In the genomic region with DNA sequence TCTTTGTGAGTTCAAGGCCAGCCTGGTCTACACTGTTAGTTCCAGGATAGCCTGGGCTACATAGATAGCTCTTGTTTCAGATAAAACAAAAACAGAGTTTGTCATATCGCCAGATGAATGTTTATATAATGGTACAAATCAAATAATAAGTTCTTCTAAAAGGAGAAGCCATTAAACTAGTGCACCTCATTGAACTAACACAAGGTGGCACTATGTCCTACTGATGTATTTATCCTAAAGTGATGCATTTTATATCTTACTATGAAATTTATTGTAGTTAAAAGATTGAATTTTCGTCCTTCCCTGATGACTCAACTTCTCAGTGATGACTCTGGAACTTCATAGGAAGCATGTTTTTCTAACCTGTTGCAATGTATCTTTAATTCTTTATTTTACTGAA, we compare ENCODE assay signal across 20 mouse cellular contexts. TPM values are rescaled to one million over a fixed set of nuclear protein-coding genes. Genes with fewer than 3 reads are reported as not detected.
DNase-seq lines count a peak whose midpoint lies in the region; ATAC-seq and TF ChIP-seq lines count a peak whose summit lies in the region.
"Had no signal": no experiment of that assay in that cellular context is flagged by ENCODE, and none has a peak within 500 bp of the region (broad histone marks: within the 10 kb centered on the region; RNA-seq: fewer than 3 reads in every experiment).

No protein-coding gene starts in this region.

- H3K4me1 ChIP-seq in heart, adult 2 months (ENCODE audit: control insufficient read depth, insufficient read depth, low read length): no peaks in the 10 kb centered on the region
- no peaks in the 10 kb centered on the region for H3K4me1 ChIP-seq in liver, postnatal 0 days (ENCODE audit: insufficient read depth)
- H3K4me1 ChIP-seq: forebrain, embryonic 15.5 days; heart, embryonic 13.5 days; limb, embryonic 10.5 days; lung, embryonic 15.5 days; midbrain, embryonic 12.5 days had no signal

- no peaks in the 10 kb centered on the region for H3K79me2 ChIP-seq in heart, adult 2 months (replicated peaks; ENCODE audit: control insufficient read depth, insufficient read depth, low read length)

- DNase-seq in heart, adult 2 months: no peak
- no peak for DNase-seq in heart, postnatal 14 days
- no peak for DNase-seq in liver, postnatal 0 days
- DNase-seq in liver (no peak), 416B (ENCODE audit: low read depth) (peak; percentile 41), Patski (ENCODE audit: low read depth, low spot score) (no peak)
- DNase-seq in ovary, postnatal 10 days (ENCODE audit: low spot score): no peak
- DNase-seq: adrenal gland, postnatal 36 days; cerebellum, adult 8-10 months; heart, postnatal 4 days; kidney, adult 18-20 months; kidney, postnatal 10 days had no signal

- H3K27ac ChIP-seq in heart, adult 2 months: no peak overlapping the region
- H3K27ac ChIP-seq in liver, postnatal 0 days (ENCODE audit: low read depth): no peak overlapping the region
- H3K27ac ChIP-seq: forebrain, embryonic 15.5 days; heart, embryonic 13.5 days; limb, embryonic 10.5 days; lung, embryonic 15.5 days; midbrain, embryonic 12.5 days had no signal

- WGBS in heart, adult 2 months: 84% methylated on average over 2 of the region's 2 CpGs
- 90% methylated on average over 2 of the region's 2 CpGs for WGBS in liver, postnatal 0 days (ENCODE audit: insufficient replicate concordance)

- no peaks in the 10 kb centered on the region for H3K9me3 ChIP-seq in liver, postnatal 0 days (ENCODE audit: low read length)
- H3K9me3 ChIP-seq: forebrain, embryonic 15.5 days; heart, embryonic 13.5 days; limb, embryonic 10.5 days; lung, embryonic 15.5 days; midbrain, embryonic 12.5 days had no signal

- no peaks in the 10 kb centered on the region for H3K27me3 ChIP-seq in heart, adult 2 months (ENCODE audit: control insufficient read depth, insufficient read depth, low read length)
- no peaks in the 10 kb centered on the region for H3K27me3 ChIP-seq in liver, postnatal 0 days (ENCODE audit: insufficient read depth, low read length)
- no peaks in the 10 kb centered on the region for H3K27me3 ChIP-seq in Patski
- H3K27me3 ChIP-seq: forebrain, embryonic 15.5 days; heart, embryonic 13.5 days; lung, embryonic 15.5 days; midbrain, embryonic 12.5 days had no signal

- TF ChIP-seq POLR2A in heart, adult 2 months (IDR thresholded peaks at IDR 0.05; ENCODE audit: insufficient read depth, low read depth, low read length): no peak

- H3K4me2 ChIP-seq in liver, postnatal 0 days (ENCODE audit: low read depth, low read length): no peak overlapping the region
- H3K4me2 ChIP-seq: forebrain, embryonic 15.5 days; heart, embryonic 13.5 days; liver, embryonic 11.5 days; lung, embryonic 15.5 days; midbrain, embryonic 12.5 days had no signal

- peaks cover 3% of the 10 kb centered on the region; the same call in 1 of the 2 replicates for H3K36me3 ChIP-seq in heart, adult 2 months (ENCODE audit: control insufficient read depth, insufficient read depth, low read length)
- H3K36me3 ChIP-seq in liver, postnatal 0 days (replicated peaks; ENCODE audit: insufficient read depth, low read length): peaks cover 84% of the 10 kb centered on the region

- ATAC-seq in liver, postnatal 0 days: no peak
- ATAC-seq in Patski: no peak
- ATAC-seq: forebrain, embryonic 15.5 days; hindbrain, embryonic 16.5 days had no signal

- intact Hi-C loops in heart, adult 2 months (cut with DNase I): no loop called here
- intact Hi-C loops in heart, postnatal 14 days (cut with DNase I): no loop called here

- POLR2A ChIA-PET in Patski (lab: Charles Lee): no interaction called here

- in situ Hi-C loops in Patski (cut with MboI; ENCODE audit: low pct_unique_long_range_greater_than_20kb): no loop called here

- no peak for TF ChIP-seq EP300 in heart, adult 2 months (IDR thresholded peaks at IDR 0.05; ENCODE audit: insufficient read depth, low read depth, low read length)
- no peak for TF ChIP-seq EP300 in liver, postnatal 0 days (IDR thresholded peaks at IDR 0.05; ENCODE audit: low read depth)

- CTCF ChIA-PET in Patski (lab: Charles Lee): interaction anchor here (1.0 to 1.4 kb wide), 2 partner anchors 14 to 18 kb away, joined by 3 read pairs; no protein-coding TSS in a partner anchor

- H3K9ac ChIP-seq in heart, adult 2 months (ENCODE audit: low read depth, low read length): no peak overlapping the region
- no peak overlapping the region for H3K9ac ChIP-seq in liver, postnatal 0 days (replicated peaks)
- H3K9ac ChIP-seq: forebrain, embryonic 15.5 days; heart, embryonic 13.5 days; lung, embryonic 15.5 days; midbrain, embryonic 12.5 days had no signal

- H3K4me3 ChIP-seq in heart, adult 2 months: no peak overlapping the region
- no peak overlapping the region for H3K4me3 ChIP-seq in liver, postnatal 0 days (ENCODE audit: low read depth, low read length)
- H3K4me3 ChIP-seq: forebrain, embryonic 15.5 days; heart, embryonic 13.5 days; limb, embryonic 10.5 days; lung, embryonic 15.5 days; midbrain, embryonic 12.5 days; myocyte had no signal

- peak; percentile 61 for TF ChIP-seq CTCF in heart, adult 2 months (IDR thresholded peaks at IDR 0.05)
- TF ChIP-seq CTCF in liver, postnatal 0 days (IDR thresholded peaks at IDR 0.05; ENCODE audit: low read depth): 0 out of 2 replicates have a peak, but pooled peaks have one; percentile 15
- TF ChIP-seq CTCF in Patski (IDR thresholded peaks at IDR 0.05): peak; percentile 25

RNA-seq across cellular contexts. Expression of gene Ncapd3, which starts 19.5 kb away (rescaled TPM):
- 1 to 10 TPM; 8.5 to 9.0 TPM for total RNA-seq in heart, adult 2 months (2021)
- 10.0 and 14.5 TPM in 2 replicates for polyA plus RNA-seq in heart, adult 2 months (2012; rRNA removed)
- total RNA-seq in heart, postnatal 14 days (2021): 10 to 100 TPM; 13.2 to 13.8 TPM
- 13.2 and 13.9 TPM in 2 replicates for polyA plus RNA-seq in liver, postnatal 0 days (2015; fragmentation: Nextera tagmentation; extraction: Ambion mirVana)
- 14.8 TPM for polyA plus RNA-seq in Patski (2021)

RNA-seq across cellular contexts. Expression of gene Vps26b, which starts 19.6 kb away (rescaled TPM):
- total RNA-seq in heart, adult 2 months (2021): 10 to 100 TPM; 26.7 to 27.3 TPM
- 16.9 and 26.7 TPM in 2 replicates for polyA plus RNA-seq in heart, adult 2 months (2012; rRNA removed)
- 10 to 100 TPM; 31.0 to 31.3 TPM for total RNA-seq in heart, postnatal 14 days (2021)
- 7.2 and 7.3 TPM in 2 replicates for polyA plus RNA-seq in liver, postnatal 0 days (2015; fragmentation: Nextera tagmentation; extraction: Ambion mirVana)
- 36.9 TPM for polyA plus RNA-seq in Patski (2021)

RNA-seq across cellular contexts. Expression of gene Thyn1, which starts 50.0 kb away (rescaled TPM):
- total RNA-seq in heart, adult 2 months (2021): 10 to 100 TPM; 23.8 to 25.4 TPM
- polyA plus RNA-seq in heart, adult 2 months (2012; rRNA removed): 7.6 and 15.1 TPM in 2 replicates
- total RNA-seq in heart, postnatal 14 days (2021): 10 to 100 TPM; 23.4 to 24.5 TPM
- 34.4 and 35.6 TPM in 2 replicates for polyA plus RNA-seq in liver, postnatal 0 days (2015; fragmentation: Nextera tagmentation; extraction: Ambion mirVana)
- 63.2 TPM for polyA plus RNA-seq in Patski (2021)

RNA-seq across cellular contexts. Expression of gene Acad8, which starts 50.1 kb away (rescaled TPM):
- 10 to 100 TPM; 51.6 to 56.3 TPM for total RNA-seq in heart, adult 2 months (2021)
- 32.0 and 57.6 TPM in 2 replicates for polyA plus RNA-seq in heart, adult 2 months (2012; rRNA removed)
- 10 to 100 TPM; 53.5 to 55.1 TPM for total RNA-seq in heart, postnatal 14 days (2021)
- polyA plus RNA-seq in liver, postnatal 0 days (2015; fragmentation: Nextera tagmentation; extraction: Ambion mirVana): 16.5 and 19.3 TPM in 2 replicates
- polyA plus RNA-seq in Patski (2021): 40.6 TPM
